Mouse (Mus musculus): ENCODE measurements around the gene Fam189a1.

The Fam189a1 gene

GRCm38 (mm10) chr7:65046690-65047089, 109.7 kb downstream of the Fam189a1 start:
- DNase-seq (ENCODE audit: low read depth, low spot score) = no peak

DNA sequence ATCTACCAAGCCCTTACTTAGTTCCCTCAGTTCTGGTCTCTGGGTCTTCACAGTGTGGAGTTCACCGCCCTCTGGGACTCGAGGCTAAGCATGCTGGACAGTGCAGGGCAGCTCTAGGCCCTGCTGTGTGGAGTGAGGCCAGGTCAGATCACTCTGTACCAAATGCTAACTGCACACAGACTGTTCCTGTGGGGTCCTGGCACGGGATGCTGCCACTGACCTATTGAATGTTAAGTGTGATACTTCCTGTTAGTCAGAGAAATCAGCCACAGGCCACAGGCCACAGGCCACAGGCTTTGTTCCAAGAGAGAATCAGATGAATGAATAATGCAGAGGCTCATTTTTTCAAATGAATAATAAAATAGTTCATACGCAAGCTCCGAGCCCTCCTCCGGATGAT, 112.1 kb downstream of the Fam189a1 start:
- no peak for DNase-seq (ENCODE audit: low read depth, low spot score)

DNA sequence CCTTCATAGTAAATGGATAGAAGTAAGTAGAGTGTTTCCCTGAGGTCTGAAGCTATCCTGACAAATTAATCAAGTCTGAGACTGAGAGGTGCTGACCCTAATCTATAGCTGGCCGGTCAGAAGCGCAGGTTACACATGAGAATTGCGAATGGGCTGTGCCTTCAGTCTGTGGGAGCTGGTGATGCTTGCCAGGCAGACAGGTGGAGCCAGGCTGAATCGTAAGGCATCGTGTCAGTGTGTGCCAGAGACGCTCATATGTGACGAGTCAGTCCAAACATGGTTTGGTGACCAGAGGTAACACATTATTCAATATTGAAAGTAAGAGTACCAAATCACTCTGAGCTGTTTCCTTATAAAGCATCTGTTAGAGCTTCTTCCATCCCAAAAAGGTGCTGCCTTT, 115.3 kb downstream of the Fam189a1 start:
- DNase-seq (ENCODE audit: low read depth, low spot score) = no peak

- DNase-seq (ENCODE audit: low read depth, low spot score) = no peak
Measured at GRCm38 (mm10) chr7:65031741-65032140, 124.6 kb downstream of the Fam189a1 start.

- DNase-seq (ENCODE audit: low read depth, low spot score) = no peak
Measured at GRCm38 (mm10) chr7:65031195-65031594, 125.2 kb downstream of the Fam189a1 start.

- no peak for DNase-seq (ENCODE audit: low read depth, low spot score)
Measured at GRCm38 (mm10) chr7:65029985-65030384, 126.4 kb downstream of the Fam189a1 start.

GRCm38 (mm10) chr7:65021298-65021697, 135.1 kb downstream of the Fam189a1 start:
- no peak for DNase-seq (ENCODE audit: low read depth, low spot score)

DNA sequence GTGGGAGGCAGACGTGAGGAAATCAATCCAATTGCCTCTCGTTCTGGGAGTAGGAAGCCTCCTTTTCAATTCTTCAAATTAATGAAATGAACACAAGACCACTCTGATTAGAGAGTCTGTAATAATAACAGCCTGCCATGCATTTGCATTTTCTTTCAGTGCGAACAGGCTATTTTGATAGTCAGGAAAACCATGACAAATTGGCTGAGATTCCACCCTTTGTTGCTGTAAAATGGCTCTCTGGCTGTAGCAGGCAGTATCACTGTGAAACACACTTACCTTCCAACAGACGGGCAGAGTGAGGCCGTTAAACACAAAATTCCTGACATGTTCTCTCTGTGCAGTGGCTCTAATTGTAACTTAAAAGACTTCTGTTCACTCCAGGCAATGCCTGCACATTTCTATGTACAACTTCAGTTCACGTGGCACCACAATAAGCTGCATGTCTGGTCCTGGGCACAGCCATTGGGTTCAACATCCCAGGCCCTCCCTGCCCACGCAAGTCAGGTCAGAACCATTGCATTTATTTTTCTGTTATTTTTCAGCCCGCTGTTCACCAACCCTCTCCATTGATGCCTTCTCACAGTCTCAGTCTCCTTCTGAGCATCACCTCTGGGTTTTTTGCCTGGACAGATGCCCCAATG, 138.2 kb downstream of the Fam189a1 start:
- no peak for DNase-seq (ENCODE audit: low read depth, low spot score)

GRCm38 (mm10) chr7:65017348-65017747, 139.0 kb downstream of the Fam189a1 start:
- DNase-seq (ENCODE audit: low read depth, low spot score) = no peak

- no peak for DNase-seq (ENCODE audit: low read depth, low spot score)
Measured at GRCm38 (mm10) chr7:65011133-65011532, 145.2 kb downstream of the Fam189a1 start.

GRCm38 (mm10) chr7:65010275-65010674, 146.1 kb downstream of the Fam189a1 start:
- DNase-seq (ENCODE audit: low read depth, low spot score) = peak; percentile 5

- DNase-seq (ENCODE audit: low read depth, low spot score) = no peak
Measured at GRCm38 (mm10) chr7:65005731-65006130, 150.6 kb downstream of the Fam189a1 start.

GRCm38 (mm10) chr7:64999718-65000214, 156.6 kb downstream of the Fam189a1 start:
- DNase-seq (ENCODE audit: low read depth, low spot score) = no peak

- no peak for DNase-seq (ENCODE audit: low read depth, low spot score)
Measured at GRCm38 (mm10) chr7:64997743-64998142, 158.6 kb downstream of the Fam189a1 start.

DNA sequence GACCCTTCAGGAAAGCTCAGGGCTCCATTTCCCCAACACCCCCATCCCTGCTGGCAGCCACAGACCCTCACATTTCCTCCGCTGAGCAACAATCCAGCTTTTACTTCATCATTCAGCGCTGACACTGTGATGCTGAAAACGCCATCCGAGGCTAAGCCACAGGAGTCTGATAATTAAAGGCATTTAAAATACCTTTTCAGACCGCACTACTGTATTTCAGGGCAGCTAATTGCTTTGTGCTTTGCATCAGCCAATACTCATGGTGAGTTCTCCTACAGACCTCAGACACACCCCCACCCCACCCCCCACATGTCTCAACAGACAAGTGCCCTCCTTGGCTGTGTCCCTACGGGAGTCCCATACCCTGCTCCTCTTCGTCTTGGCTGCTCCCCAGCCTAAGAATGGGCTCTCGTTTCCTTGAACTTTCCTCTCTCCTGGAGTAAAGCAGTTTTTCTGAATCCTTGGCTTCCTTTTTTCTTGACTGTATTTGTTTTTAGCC, 160.4 kb downstream of the Fam189a1 start:
- DNase-seq (ENCODE audit: low read depth, low spot score) = no peak

DNA sequence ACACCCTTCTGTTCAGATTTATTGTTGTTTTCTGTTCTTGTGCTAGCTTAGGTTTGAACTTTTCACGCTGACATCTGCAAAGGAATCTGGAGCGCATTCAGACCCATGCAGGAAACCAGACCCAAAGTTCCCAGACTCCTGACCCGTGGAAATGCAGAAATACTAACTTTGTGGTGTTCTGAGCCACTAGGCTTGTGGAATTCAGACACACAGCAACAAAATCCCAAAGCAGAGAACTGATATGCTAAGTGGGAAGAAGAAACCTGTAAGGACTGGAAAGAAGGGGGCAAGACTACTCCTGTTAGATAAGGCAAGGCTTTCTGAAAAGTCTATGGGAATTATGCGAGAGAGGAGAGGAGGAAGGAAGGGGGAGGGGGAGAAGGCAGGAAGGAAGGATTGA, 167.0 kb downstream of the Fam189a1 start:
- DNase-seq (ENCODE audit: low read depth, low spot score) = no peak

- DNase-seq (ENCODE audit: low read depth, low spot score) = no peak
Measured at GRCm38 (mm10) chr7:64988015-64988414, 168.4 kb downstream of the Fam189a1 start.

DNA sequence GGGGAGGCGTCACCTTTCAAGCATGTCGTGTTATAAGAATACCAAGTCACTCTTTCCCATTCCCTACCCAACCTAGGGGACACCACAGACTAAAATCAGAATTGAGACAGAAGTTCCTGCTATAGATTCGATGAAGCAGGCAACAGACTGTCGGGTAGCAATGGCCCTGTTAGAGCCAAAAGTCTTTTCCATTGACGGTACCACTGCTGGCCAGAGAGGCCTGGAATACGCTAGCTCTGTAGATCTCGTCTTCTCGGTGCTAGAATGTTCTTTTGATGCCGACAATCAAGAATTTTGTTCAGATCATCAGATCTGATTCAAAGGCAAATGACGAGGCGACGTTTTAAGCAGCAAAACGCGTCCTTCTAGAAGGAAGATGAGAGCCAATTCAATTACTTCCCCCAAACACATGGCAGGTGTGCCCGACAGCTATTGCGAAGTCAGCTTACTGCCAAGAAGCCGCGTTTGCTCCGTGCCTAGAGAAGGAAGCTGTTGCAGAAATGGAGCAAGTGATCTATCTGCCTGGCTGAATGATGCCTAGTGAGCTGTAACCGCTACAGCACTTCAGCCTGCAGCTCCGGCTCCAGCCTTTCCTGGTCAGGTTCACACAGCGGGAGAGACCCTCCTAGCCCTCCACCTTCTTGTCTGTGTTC, 171.8 kb downstream of the Fam189a1 start:
- no peak for DNase-seq (ENCODE audit: low read depth, low spot score)

DNA sequence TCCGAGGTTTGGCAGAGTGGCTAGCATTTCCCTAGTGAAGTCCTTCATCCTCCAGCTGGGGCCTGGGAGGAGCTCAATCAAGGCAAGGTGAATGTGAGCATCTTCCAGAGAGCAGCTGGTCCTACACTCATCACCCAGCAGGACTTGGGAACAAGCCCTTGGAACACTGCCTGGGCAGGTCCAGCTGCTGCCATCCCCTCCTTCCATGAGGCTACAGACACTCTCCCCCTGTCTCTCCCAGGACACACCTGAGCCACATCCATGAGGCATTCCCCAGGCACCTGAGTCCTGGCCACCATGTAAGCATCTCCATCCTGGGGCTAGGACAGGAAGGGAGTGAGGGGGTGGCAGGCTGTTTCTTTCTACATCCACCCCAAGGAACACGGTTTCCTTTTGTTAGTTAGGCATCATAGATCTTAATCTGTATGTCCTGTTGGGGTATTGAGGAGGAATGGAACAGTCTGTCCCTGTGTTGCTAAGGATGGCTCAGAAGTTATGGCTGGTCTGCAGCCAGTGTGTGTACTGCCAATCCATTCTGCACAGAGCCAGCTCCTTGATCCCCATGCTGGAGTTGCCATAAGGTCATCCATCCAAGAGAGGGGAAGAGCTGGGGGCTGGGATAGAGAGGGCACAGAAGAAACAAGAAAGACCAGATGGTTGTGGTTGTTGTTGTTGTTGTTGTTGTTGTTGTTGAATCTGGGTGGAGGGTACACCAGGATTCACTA, 174.7 kb downstream of the Fam189a1 start:
- no peak for DNase-seq (ENCODE audit: low read depth, low spot score)

DNA sequence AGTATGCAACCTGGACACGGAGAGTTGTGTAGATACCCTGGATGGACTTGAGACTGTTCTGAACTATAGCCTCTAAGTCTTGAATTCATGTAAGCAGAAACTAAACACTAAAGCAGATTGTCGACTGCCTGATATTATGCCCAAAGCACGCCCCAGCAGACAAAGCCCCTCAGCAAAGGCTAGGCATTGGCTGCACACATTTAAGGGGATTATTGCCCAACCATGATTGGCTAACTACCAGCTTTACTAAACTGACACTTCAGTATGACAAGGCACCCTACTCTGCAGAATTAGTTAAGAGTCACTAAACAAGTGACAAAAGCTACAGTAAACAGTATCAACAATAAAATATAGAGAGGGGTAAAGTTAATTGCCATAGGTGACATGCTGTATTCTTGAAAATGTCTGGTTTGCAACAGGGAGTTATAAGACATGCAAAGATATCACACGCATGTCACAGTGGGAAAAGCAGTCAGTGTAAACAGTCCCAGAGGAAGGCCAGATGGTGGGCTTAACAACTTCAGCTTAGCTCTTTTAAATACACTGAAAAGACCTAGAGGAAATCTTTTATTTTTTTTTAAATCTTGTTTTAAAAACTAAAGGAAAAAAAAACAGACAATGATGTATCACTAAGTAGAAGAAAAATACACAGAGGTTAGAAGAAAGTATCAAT, 182.6 kb downstream of the Fam189a1 start:
- DNase-seq (ENCODE audit: low read depth, low spot score) = no peak

DNA sequence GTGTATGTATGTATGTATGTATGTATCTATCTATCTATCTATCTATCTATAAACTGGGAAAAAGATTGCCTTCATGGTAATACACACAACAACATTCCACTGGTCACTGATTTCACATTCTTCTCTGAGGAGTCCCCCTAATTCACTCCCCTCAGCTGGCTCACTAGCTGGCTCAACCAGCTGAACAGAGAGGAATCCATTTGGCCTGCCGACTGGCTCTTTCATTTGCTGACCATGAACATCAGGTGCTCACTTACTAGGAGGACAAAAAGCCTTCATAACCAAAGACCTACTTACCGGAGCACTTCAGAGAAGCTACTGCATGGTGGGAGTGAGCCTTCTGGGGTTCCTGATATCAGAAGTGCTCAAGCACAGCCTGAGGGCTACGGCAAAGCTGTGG, 194.2 kb downstream of the Fam189a1 start:
- DNase-seq (ENCODE audit: low read depth, low spot score) = no peak

- no peak for DNase-seq (ENCODE audit: low read depth, low spot score)
Measured at GRCm38 (mm10) chr7:64959087-64959486, 197.3 kb downstream of the Fam189a1 start.

All from CD4-positive helper T cell, adult 2 months (primary cell).